Mouse (Mus musculus) stomach, postnatal 0 days (tissue): ENCODE measurements at regions not wholly inside any gene's neighbourhood (a gene's known extent, or its start where the extent isn't known, plus 50 kb on each side); places are given as distances from the start of the nearest gene placed in this dataset.
"Not testable (repeated sequence)": the region's sequence is repeated elsewhere in the genome, so short reads cannot be mapped to it uniquely, and the experiment has no call there.

Source experiments
- ATAC-seq: fragments of 200-750 bp; cut with Nextera tagmentation; 2 replicates; pipeline ENCODE4 v1.8.0; 2017; ENCODE audit not compliant: low FRiP score, low TSS enrichment
- DNase-seq: peaks from one replicate; pipeline ENCODE4 v3.0.0-alpha.2; 2016; ENCODE audit warnings: low spot score
- H3K27ac ChIP-seq: fragments of 300-500 bp; sonication (generic); replicated peaks from 2 replicates; pipeline ENCODE4 v1.5.1; 2014; ENCODE audit warnings: mild to moderate bottlenecking, control low read depth
- H3K27me3 ChIP-seq: fragments of 300-500 bp; sonication (generic); 2 replicates; pipeline ENCODE4 v1.6.1; 2014; ENCODE audit warnings: low read length; ENCODE audit not compliant: control insufficient read depth, insufficient read depth
- H3K36me3 ChIP-seq: fragments of 300-500 bp; sonication (generic); 2 replicates; pipeline ENCODE4 v1.6.1; 2014; ENCODE audit warnings: low read length, mixed read lengths; ENCODE audit not compliant: control insufficient read depth, insufficient read depth
- H3K4me1 ChIP-seq: fragments of 300-500 bp; sonication (generic); replicated peaks from 2 replicates; pipeline ENCODE4 v1.6.1; 2014; ENCODE audit warnings: antibody characterized with exemption; ENCODE audit not compliant: control insufficient read depth, insufficient read depth
- H3K4me2 ChIP-seq: fragments of 300-500 bp; sonication (generic); replicated peaks from 2 replicates; pipeline ENCODE4 v1.6.1; 2014; ENCODE audit warnings: low read depth, mild to moderate bottlenecking, control low read depth, moderate library complexity
- H3K4me3 ChIP-seq: fragments of 300-500 bp; sonication (generic); 2 replicates; pipeline ENCODE4 v1.5.1; 2014; ENCODE audit warnings: low read depth, low read length, control low read depth
- H3K9ac ChIP-seq: fragments of 300-500 bp; sonication (generic); 2 replicates; pipeline ENCODE4 v1.6.1; 2014; ENCODE audit warnings: mild to moderate bottlenecking, low read length, control low read depth, mixed read lengths
- H3K9me3 ChIP-seq: fragments of 300-500 bp; sonication (generic); 2 replicates; pipeline ENCODE4 v1.6.1; 2016; ENCODE audit warnings: low read length; ENCODE audit not compliant: control insufficient read depth
- CTCF ChIP-seq: IDR thresholded peaks from 2 replicates; pipeline ENCODE4 v1.5.1; 2016; ENCODE audit warnings: antibody characterized with exemption, low read depth, mild to moderate bottlenecking, moderate library complexity
- EP300 ChIP-seq: optimal IDR thresholded peaks from 2 replicates; pipeline ENCODE3; 2016; ENCODE audit warnings: antibody characterized with exemption
- WGBS: fragments of 180-500 bp; shearing (Covaris S2); extraction: QIAGEN DNeasy Blood & Tissue Kit; methylation state at CpG from one replicate; pipeline ENCODE4 v1.1.7; 2014; 5-methylcytosine and 5-hydroxymethylcytosine counted together

- no peaks in the 10 kb centered on the region for H3K36me3 ChIP-seq
- no peak for ATAC-seq
- no peaks in the 10 kb centered on the region for H3K27me3 ChIP-seq
- TF ChIP-seq CTCF (no peak), EP300 (no peak)
- H3K4me1 ChIP-seq: no peaks in the 10 kb centered on the region
- DNase-seq: no peak
- 62% methylated on average over 4 of the region's 4 CpGs for WGBS
- H3K9ac ChIP-seq: no peak overlapping the region
- H3K4me3 ChIP-seq: no peak overlapping the region
- no peaks in the 10 kb centered on the region for H3K9me3 ChIP-seq
- no peak overlapping the region for H3K27ac ChIP-seq
- H3K4me2 ChIP-seq: no peak overlapping the region
Observed at GRCm38 (mm10) chr8:42324663-42325062, 816.6 kb downstream of the Triml1 start.

GRCm38 (mm10) chr8:42322862-42323261 lies 818.4 kb downstream of the Triml1 start:
- Histone ChIP-seq H3K27ac (no peak overlapping the region), H3K27me3 (no peaks in the 10 kb centered on the region), H3K36me3 (no peaks in the 10 kb centered on the region), H3K9me3 (no peaks in the 10 kb centered on the region), H3K4me2 (no peak overlapping the region), H3K4me1 (no peaks in the 10 kb centered on the region), H3K4me3 (no peak overlapping the region), H3K9ac (no peak overlapping the region)
- TF ChIP-seq EP300: no peak
- no peak for TF ChIP-seq CTCF
- DNase-seq (no peak), ATAC-seq (no peak)

GRCm38 (mm10) chr8:42311060-42311459 lies 830.2 kb downstream of the Triml1 start:
- no peaks in the 10 kb centered on the region for H3K9me3 ChIP-seq
- 71% methylated on average over 1 of the region's 1 CpGs for WGBS
- ATAC-seq (no peak), DNase-seq (no peak)
- no peaks in the 10 kb centered on the region for H3K4me1 ChIP-seq
- H3K9ac ChIP-seq: no peak overlapping the region
- TF ChIP-seq EP300 (no peak), CTCF (no peak)
- no peaks in the 10 kb centered on the region for H3K36me3 ChIP-seq
- H3K27ac ChIP-seq: no peak overlapping the region
- H3K4me2 ChIP-seq: no peak overlapping the region
- no peaks in the 10 kb centered on the region for H3K27me3 ChIP-seq
- H3K4me3 ChIP-seq: no peak overlapping the region

- no peak overlapping the region for H3K4me2 ChIP-seq
- H3K27me3 ChIP-seq: no peaks in the 10 kb centered on the region
- H3K9me3 ChIP-seq: no peaks in the 10 kb centered on the region
- TF ChIP-seq CTCF (no peak), EP300 (no peak)
- no peak for ATAC-seq
- no peaks in the 10 kb centered on the region for H3K4me1 ChIP-seq
- H3K4me3 ChIP-seq: no peak overlapping the region
- H3K9ac ChIP-seq: no peak overlapping the region
- no peaks in the 10 kb centered on the region for H3K36me3 ChIP-seq
- no peak overlapping the region for H3K27ac ChIP-seq
- no peak for DNase-seq
Observed at GRCm38 (mm10) chr8:42291392-42291791, 849.9 kb downstream of the Triml1 start.

GRCm38 (mm10) chr8:42282011-42282410 lies 859.3 kb downstream of the Triml1 start:
- H3K9me3 ChIP-seq: no peaks in the 10 kb centered on the region
- H3K9ac ChIP-seq: no peak overlapping the region
- no peaks in the 10 kb centered on the region for H3K27me3 ChIP-seq
- H3K4me2 ChIP-seq: no peak overlapping the region
- 84% methylated on average over 2 of the region's 2 CpGs for WGBS
- no peak overlapping the region for H3K4me3 ChIP-seq
- ATAC-seq: no peak
- no peak for TF ChIP-seq CTCF
- no peak for TF ChIP-seq EP300
- no peak for DNase-seq
- no peaks in the 10 kb centered on the region for H3K4me1 ChIP-seq
- no peak overlapping the region for H3K27ac ChIP-seq
- H3K36me3 ChIP-seq: no peaks in the 10 kb centered on the region

GRCm38 (mm10) chr8:42253358-42253757 lies 836.5 kb upstream of the Frg1 start:
- no peak overlapping the region for H3K9ac ChIP-seq
- H3K36me3 ChIP-seq: no peaks in the 10 kb centered on the region
- no peaks in the 10 kb centered on the region for H3K4me1 ChIP-seq
- TF ChIP-seq CTCF: no peak
- TF ChIP-seq EP300: no peak
- ATAC-seq (no peak), DNase-seq (no peak)
- no peaks in the 10 kb centered on the region for H3K27me3 ChIP-seq
- 88% methylated on average over 1 of the region's 1 CpGs for WGBS
- no peak overlapping the region for H3K4me3 ChIP-seq
- H3K27ac ChIP-seq: no peak overlapping the region
- H3K9me3 ChIP-seq: no peaks in the 10 kb centered on the region
- no peak overlapping the region for H3K4me2 ChIP-seq

GRCm38 (mm10) chr8:42242321-42242720 lies 825.4 kb upstream of the Frg1 start:
- H3K27ac ChIP-seq, H3K4me3 ChIP-seq, H3K36me3 ChIP-seq, H3K9ac ChIP-seq, H3K4me2 ChIP-seq, H3K9me3 ChIP-seq, H3K27me3 ChIP-seq, ATAC-seq, H3K4me1 ChIP-seq, DNase-seq: not testable (repeated sequence)
- WGBS: 74% methylated on average over 1 of the region's 1 CpGs
